Mouse (Mus musculus): Measurements from ENCODE around the gene Btbd3. TPM values are rescaled to one million over a fixed set of nuclear protein-coding genes. Genes with fewer than 3 reads are reported as not detected.

Gene Btbd3
- 26.6 and 27.5 TPM in 2 replicates for polyA plus RNA-seq (2015; fragmentation: Nextera tagmentation; extraction: Ambion mirVana)

- Histone ChIP-seq H3K36me3 (no peaks in the 10 kb centered on the region), H3K4me1 (replicated peaks) (peaks cover 34% of the 10 kb centered on the region), H3K27ac (peak within 1 kb of the TSS; percentile 96), H3K27me3 (no peaks in the 10 kb centered on the region), H3K9ac (peak within 1 kb of the TSS; percentile 91), H3K4me3 (peak within 1 kb of the TSS; percentile 87), H3K4me2 (peak within 1 kb of the TSS; percentile 67), H3K9me3 (no peaks in the 10 kb centered on the region)
- ATAC-seq (ENCODE audit: low FRiP score) = peak; percentile 99
- under 1% methylated on average over 39 of the region's 39 CpGs for whole genome bisulfite sequencing
Observed at GRCm38 (mm10) chr2:138256411-138256810, at the start of gene Btbd3. Btbd3 (plus strand) TSS chr2:138256565.

GRCm38 (mm10) chr2:138215561-138215960 lies 40.8 kb upstream of the Btbd3 start:
- Histone ChIP-seq H3K4me2 (no peak overlapping the region), H3K9ac (no peak overlapping the region), H3K9me3 (no peaks in the 10 kb centered on the region), H3K4me1 (replicated peaks) (no peaks in the 10 kb centered on the region), H3K27me3 (no peaks in the 10 kb centered on the region), H3K36me3 (no peaks in the 10 kb centered on the region), H3K27ac (no peak overlapping the region), H3K4me3 (no peak overlapping the region)
- WGBS = 44% methylated on average over 2 of the region's 2 CpGs
- no peak for ATAC-seq (ENCODE audit: low FRiP score)

DNA sequence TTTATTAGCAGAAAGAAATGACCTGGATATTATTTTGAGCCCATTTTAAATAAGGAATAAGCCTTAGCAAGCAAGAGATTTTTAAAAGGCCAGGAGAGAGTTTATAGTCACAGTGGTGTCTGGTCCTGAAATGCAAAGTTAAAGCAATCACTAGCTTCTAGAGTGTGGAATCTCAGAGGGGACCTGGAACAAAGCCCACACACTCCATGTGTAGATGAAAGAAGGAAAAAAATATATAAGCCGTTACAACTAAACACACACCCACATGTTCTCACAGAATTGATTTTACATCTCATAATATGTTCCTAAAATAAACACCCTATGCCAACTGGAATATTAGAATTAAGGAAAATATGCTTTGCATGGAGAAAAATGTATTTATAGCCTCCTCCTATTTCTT lies 36.1 kb upstream of the Btbd3 start:
- Histone ChIP-seq H3K27me3 (no peaks in the 10 kb centered on the region), H3K4me3 (no peak overlapping the region), H3K36me3 (no peaks in the 10 kb centered on the region), H3K9me3 (no peaks in the 10 kb centered on the region), H3K4me2 (no peak overlapping the region), H3K9ac (no peak overlapping the region), H3K27ac (no peak overlapping the region), H3K4me1 (replicated peaks) (no peaks in the 10 kb centered on the region)
- 84% methylated on average over 1 of the region's 1 CpGs for WGBS
- no peak for ATAC-seq (ENCODE audit: low FRiP score)

GRCm38 (mm10) chr2:138232247-138232646 lies 24.1 kb upstream of the Btbd3 start:
- ATAC-seq (ENCODE audit: low FRiP score) = no peak
- Histone ChIP-seq H3K9me3 (no peaks in the 10 kb centered on the region), H3K27me3 (no peaks in the 10 kb centered on the region), H3K4me3 (no peak overlapping the region), H3K36me3 (no peaks in the 10 kb centered on the region), H3K9ac (no peak overlapping the region), H3K27ac (no peak overlapping the region), H3K4me2 (no peak overlapping the region), H3K4me1 (replicated peaks) (no peaks in the 10 kb centered on the region)
- 83% methylated on average over 5 of the region's 5 CpGs for WGBS

- WGBS = 87% methylated on average over 2 of the region's 2 CpGs
- no peaks in the 10 kb centered on the region for H3K36me3 ChIP-seq
- no peak for ATAC-seq (ENCODE audit: low FRiP score)
- H3K4me1 ChIP-seq (replicated peaks) = no peaks in the 10 kb centered on the region
- H3K9me3 ChIP-seq = no peaks in the 10 kb centered on the region
- H3K4me3 ChIP-seq = no peak overlapping the region
- H3K4me2 ChIP-seq = no peak overlapping the region
- H3K27me3 ChIP-seq = no peaks in the 10 kb centered on the region
- H3K27ac ChIP-seq = no peak overlapping the region
- no peak overlapping the region for H3K9ac ChIP-seq
Observed at GRCm38 (mm10) chr2:138236149-138236548, 20.2 kb upstream of the Btbd3 start.

- Histone ChIP-seq H3K4me2 (no peak overlapping the region), H3K9me3 (no peaks in the 10 kb centered on the region), H3K4me1 (replicated peaks) (0 out of 2 replicates have a peak, but pooled peaks cover 9% of the 10 kb centered on the region), H3K36me3 (no peaks in the 10 kb centered on the region), H3K4me3 (no peak overlapping the region), H3K27ac (no peak overlapping the region), H3K27me3 (no peaks in the 10 kb centered on the region), H3K9ac (no peak overlapping the region)
- no peak for ATAC-seq (ENCODE audit: low FRiP score)
- WGBS = 70% methylated on average over 5 of the region's 5 CpGs
Observed at GRCm38 (mm10) chr2:138242452-138242851, 13.9 kb upstream of the Btbd3 start.

DNA sequence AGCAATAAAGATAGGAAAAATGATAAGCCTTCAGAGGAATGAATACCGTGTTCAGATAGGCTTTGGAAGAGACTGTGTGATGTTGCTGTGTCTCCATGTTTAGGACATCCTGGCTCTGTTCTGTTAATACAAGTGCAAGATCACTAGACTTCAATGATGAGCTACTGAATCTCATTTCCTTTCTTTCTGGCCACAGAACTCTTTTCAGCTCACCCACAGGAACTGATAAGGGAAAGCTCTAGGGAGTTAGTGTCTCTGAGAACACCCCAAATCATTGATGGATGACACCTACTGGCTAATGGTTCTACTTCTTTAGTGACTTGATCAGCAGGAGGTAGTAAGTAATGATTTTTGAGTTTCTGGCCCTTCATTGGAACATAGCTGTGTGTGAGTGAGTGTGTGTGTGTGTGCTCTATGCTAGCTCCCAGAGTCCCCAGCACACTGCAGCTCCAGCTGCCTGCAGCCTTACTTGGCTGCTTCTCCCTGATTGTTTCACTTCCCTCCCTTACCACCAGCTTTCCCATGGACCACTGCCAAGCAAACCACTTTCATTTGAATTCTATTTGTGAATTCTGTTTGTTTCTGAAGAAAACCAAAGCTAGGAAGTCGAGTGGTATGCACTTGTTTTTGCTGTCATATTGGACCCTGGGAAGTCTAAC lies 10.6 kb upstream of the Btbd3 start:
- H3K27ac ChIP-seq = peak overlapping the region; percentile 5; the same call in 1 of the 2 replicates
- no peaks in the 10 kb centered on the region for H3K27me3 ChIP-seq
- 0 out of 2 replicates have a peak, but pooled peaks cover 9% of the 10 kb centered on the region for H3K4me1 ChIP-seq (replicated peaks)
- H3K4me3 ChIP-seq = no peak overlapping the region
- peak; percentile 63; the same call in 1 of the 2 replicates for ATAC-seq (ENCODE audit: low FRiP score)
- 59% methylated on average over 2 of the region's 2 CpGs for WGBS
- H3K36me3 ChIP-seq = no peaks in the 10 kb centered on the region
- H3K9ac ChIP-seq = no peak overlapping the region
- H3K9me3 ChIP-seq = no peaks in the 10 kb centered on the region
- no peak overlapping the region for H3K4me2 ChIP-seq

DNA sequence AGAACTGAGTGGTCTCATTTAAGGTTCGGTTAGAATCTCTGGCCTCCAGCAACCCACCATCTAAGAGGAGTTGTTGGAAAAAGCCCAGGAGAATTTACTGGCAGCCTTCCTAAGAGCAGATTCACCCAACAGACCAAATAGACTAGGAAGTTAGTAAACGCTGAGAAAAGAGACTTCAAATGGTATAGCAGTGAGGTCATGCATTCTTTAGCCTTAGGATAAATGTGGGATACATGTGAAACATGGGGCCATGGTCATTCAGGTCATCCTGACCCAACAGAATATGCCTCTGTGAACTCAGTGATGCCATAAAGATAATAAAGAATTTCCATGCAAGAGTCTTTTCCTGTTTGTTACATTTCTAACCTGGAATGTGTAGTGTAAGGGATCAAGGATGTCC lies 8.4 kb upstream of the Btbd3 start:
- 79% methylated on average over 2 of the region's 2 CpGs for WGBS
- H3K36me3 ChIP-seq = no peaks in the 10 kb centered on the region
- no peak for ATAC-seq (ENCODE audit: low FRiP score)

GRCm38 (mm10) chr2:138256851-138257471 lies 596 bp downstream of the Btbd3 start:
- Histone ChIP-seq H3K9me3 (no peaks in the 10 kb centered on the region), H3K4me1 (replicated peaks) (peaks cover 34% of the 10 kb centered on the region), H3K27ac (peak overlapping the region; percentile 96), H3K9ac (peak overlapping the region; percentile 91), H3K27me3 (no peaks in the 10 kb centered on the region), H3K4me3 (peak overlapping the region; percentile 87), H3K36me3 (no peaks in the 10 kb centered on the region), H3K4me2 (peak overlapping the region; percentile 67)
- under 1% methylated on average over 51 of the region's 51 CpGs for WGBS
- ATAC-seq (ENCODE audit: low FRiP score) = peak; percentile 80

More for the DNA sequence above, 8.4 kb upstream of the Btbd3 start:
- Histone ChIP-seq H3K9ac (no peak overlapping the region), H3K4me1 (replicated peaks) (0 out of 2 replicates have a peak, but pooled peaks cover 9% of the 10 kb centered on the region), H3K4me3 (no peak overlapping the region), H3K27ac (no peak overlapping the region), H3K4me2 (no peak overlapping the region), H3K9me3 (no peaks in the 10 kb centered on the region), H3K27me3 (no peaks in the 10 kb centered on the region)

DNA sequence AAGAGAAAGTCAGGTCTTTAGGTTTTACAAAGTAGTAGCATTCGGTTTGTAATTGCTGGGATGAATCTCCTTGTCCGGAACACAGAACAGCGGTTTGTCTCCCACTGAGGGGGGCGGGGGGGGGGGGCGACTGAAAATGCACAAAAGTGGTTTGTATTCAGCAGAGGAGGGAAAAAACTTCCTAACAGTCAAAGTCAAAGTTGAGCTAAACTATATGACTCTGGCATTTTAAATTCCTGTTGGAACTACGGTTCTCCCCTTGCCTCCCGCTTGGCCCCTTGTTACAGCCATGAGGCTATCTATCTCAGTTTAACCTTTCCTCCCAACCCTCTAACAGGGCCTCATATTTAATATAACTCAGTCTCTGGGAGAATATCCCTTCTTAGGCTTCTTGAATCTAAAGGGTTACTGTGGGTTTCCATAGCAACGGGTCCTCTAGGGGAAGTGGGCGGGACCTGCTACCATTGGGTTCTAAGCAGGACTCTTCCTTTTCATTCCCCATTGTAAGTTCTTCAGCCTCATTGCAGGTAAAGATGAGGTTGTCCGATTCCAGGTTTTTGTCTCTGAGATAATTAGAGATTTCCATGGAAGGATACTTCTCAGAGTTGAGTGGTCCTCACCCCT lies 1.4 kb downstream of the Btbd3 start:
- 2% methylated on average over 10 of the region's 10 CpGs for WGBS
- H3K9me3 ChIP-seq = no peaks in the 10 kb centered on the region
- no peaks in the 10 kb centered on the region for H3K27me3 ChIP-seq
- peak overlapping the region; percentile 67 for H3K4me2 ChIP-seq
- no peaks in the 10 kb centered on the region for H3K36me3 ChIP-seq
- peak; percentile 32; the same call in 1 of the 2 replicates for ATAC-seq (ENCODE audit: low FRiP score)
- peaks cover 34% of the 10 kb centered on the region for H3K4me1 ChIP-seq (replicated peaks)
- peak overlapping the region; percentile 96; the same call in 1 of the 2 replicates for H3K27ac ChIP-seq
- H3K9ac ChIP-seq = peak overlapping the region; percentile 91
- H3K4me3 ChIP-seq = peak overlapping the region; percentile 87

GRCm38 (mm10) chr2:138261140-138261539 lies 4.8 kb downstream of the Btbd3 start:
- no peak overlapping the region for H3K27ac ChIP-seq
- no peaks in the 10 kb centered on the region for H3K9me3 ChIP-seq
- ATAC-seq (ENCODE audit: low FRiP score) = no peak
- peaks cover 38% of the 10 kb centered on the region for H3K4me1 ChIP-seq (replicated peaks)
- no peak overlapping the region for H3K9ac ChIP-seq
- no peak overlapping the region for H3K4me2 ChIP-seq
- H3K36me3 ChIP-seq = no peaks in the 10 kb centered on the region
- no peaks in the 10 kb centered on the region for H3K27me3 ChIP-seq
- H3K4me3 ChIP-seq = no peak overlapping the region
- WGBS = 88% methylated on average over 7 of the region's 7 CpGs

GRCm38 (mm10) chr2:138262885-138263284 lies 6.5 kb downstream of the Btbd3 start:
- H3K4me2 ChIP-seq = no peak overlapping the region
- no peak overlapping the region for H3K4me3 ChIP-seq
- ATAC-seq (ENCODE audit: low FRiP score) = no peak
- H3K27ac ChIP-seq = no peak overlapping the region
- no peaks in the 10 kb centered on the region for H3K9me3 ChIP-seq
- no peaks in the 10 kb centered on the region for H3K36me3 ChIP-seq
- peaks cover 47% of the 10 kb centered on the region for H3K4me1 ChIP-seq (replicated peaks)
- H3K27me3 ChIP-seq = no peaks in the 10 kb centered on the region
- H3K9ac ChIP-seq = no peak overlapping the region
- 89% methylated on average over 11 of the region's 11 CpGs for WGBS
